Mouse (Mus musculus): ENCODE data around the gene Cep350.
A peak's percentile ranks its signal among the peaks of the same experiment; 100 is the strongest.

The Cep350 gene

GRCm38 (mm10) chr1:155809706-155810442 lies 163.2 kb downstream of the Cep350 start:
- DNase-seq (ENCODE audit: low spot score) = no peak

DNA sequence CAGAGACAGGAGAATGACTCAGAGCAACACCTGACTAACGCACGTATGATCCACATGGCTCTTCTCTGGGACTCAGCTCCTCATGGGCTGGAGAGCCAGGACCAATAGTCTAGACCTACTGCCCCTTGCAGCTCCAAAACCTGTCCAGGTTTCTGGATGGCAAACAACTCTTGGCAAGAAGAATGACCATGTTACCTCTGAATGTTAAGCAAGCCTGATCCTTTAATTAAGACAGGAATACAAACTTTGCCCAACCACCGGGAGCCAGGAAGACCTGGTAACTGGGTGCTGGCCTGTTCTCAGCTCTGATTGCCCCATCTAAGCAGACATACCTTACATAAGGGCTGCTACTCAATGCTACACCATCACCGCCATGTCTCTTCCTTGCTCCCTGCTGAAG lies 164.8 kb downstream of the Cep350 start:
- DNase-seq (ENCODE audit: low spot score) = no peak

GRCm38 (mm10) chr1:155805607-155806006 lies 167.4 kb downstream of the Cep350 start:
- no peak for DNase-seq (ENCODE audit: low spot score)

- DNase-seq (ENCODE audit: low spot score) = no peak
These were observed 171.8 kb downstream of the Cep350 start for GRCm38 (mm10) chr1:155801014-155801991.

- no peak for DNase-seq (ENCODE audit: low spot score)
These were observed 175.1 kb downstream of the Cep350 start for GRCm38 (mm10) chr1:155798000-155798399.

DNA sequence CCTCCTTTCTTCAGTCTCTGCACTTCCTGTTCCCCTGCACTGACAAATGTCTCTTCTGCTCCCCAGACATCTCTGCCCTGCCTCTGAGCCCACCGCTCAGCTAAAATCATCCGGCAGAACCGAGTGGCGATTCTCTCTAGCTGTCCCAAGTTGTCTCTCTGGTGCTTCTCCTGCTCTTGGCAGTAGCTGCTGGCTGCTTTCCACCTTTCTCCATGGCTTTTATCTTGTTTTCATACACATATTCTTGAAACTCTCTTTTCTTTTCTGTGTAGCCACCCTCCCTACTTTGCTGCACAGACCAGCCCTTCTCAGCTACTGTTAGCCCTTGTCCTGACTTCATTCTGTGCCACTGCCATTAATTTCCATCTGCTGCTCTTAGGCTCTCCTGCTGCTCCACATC lies 175.6 kb downstream of the Cep350 start:
- DNase-seq (ENCODE audit: low spot score) = no peak

DNA sequence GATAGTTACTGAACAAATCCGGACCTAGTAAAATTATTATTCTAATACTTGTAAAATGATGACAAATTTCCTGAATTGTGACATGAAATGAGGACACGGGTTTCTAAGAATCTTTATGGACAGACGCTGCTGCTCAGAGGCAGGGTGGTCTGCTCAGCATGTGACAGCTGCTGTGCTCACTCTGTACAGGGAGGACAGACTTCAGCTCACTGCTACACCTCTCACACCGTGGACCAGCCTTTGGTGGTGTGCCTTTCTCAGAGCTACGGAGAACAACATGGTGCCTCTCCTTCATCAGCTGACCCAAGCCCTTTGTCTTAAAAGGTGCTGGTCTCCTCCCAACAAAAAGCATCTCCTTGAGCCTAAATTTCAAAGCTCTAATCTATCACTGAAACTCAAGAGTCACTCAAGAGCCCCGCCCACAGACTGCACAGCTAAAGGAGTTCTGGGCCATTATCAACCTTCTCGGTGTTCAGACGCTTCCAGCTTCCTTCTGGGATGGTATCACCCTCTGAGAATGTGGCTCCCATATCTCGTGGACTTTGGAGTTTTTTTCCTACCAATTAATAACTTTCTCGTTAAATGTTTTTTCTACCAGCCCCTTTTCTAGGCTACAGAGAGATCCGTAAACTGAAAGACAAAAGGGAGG lies 176.2 kb downstream of the Cep350 start:
- DNase-seq (ENCODE audit: low spot score) = no peak

GRCm38 (mm10) chr1:155795791-155796233 lies 177.2 kb downstream of the Cep350 start:
- peak; percentile 80 for DNase-seq (ENCODE audit: low spot score)
